Mouse (Mus musculus): ENCODE measurements around the gene Mindy3.

Mindy3 gene

GRCm38 (mm10) chr2:12297287-12297686 lies 122.0 kb downstream of the Mindy3 start:
- no peak for DNase-seq
